Mouse (Mus musculus): Measurements from ENCODE around the gene Ubl4a. TPM values are rescaled to one million over a fixed set of nuclear protein-coding genes. Genes with fewer than 3 reads are reported as not detected.
"Not testable (repeated sequence)": the region's sequence is repeated elsewhere in the genome, so short reads cannot be mapped to it uniquely, and the experiment has no call there.

Ubl4a gene
- total and polyA plus RNA-seq, 2 experiments from 2014 or later = 47.0 to 73.9 TPM

GRCm38 (mm10) chrX:74384451-74384850, 11.4 kb upstream of the Ubl4a start:
- Histone ChIP-seq H3K9ac (no peak overlapping the region), H3K27me3 (ENCODE audit: insufficient read depth, low read length) (no peaks in the 10 kb centered on the region), H3K4me3 (ENCODE audit: low read depth, low read length) (no peak overlapping the region), H3K36me3 (ENCODE audit: insufficient read depth) (no peaks in the 10 kb centered on the region), H3K4me2 (ENCODE audit: low read depth) (no peak overlapping the region), H3K27ac (ENCODE audit: low read depth, low read length) (no peak overlapping the region), H3K4me1 (ENCODE audit: insufficient read depth) (no peaks in the 10 kb centered on the region), H3K9me3 (ENCODE audit: low read length) (no peaks in the 10 kb centered on the region)
- DNase-seq (no peak), ATAC-seq (no peak)
- WGBS = 82% methylated on average over 2 of the region's 2 CpGs
- no peak for TF ChIP-seq CTCF (IDR thresholded peaks at IDR 0.05; ENCODE audit: low read depth)

DNA sequence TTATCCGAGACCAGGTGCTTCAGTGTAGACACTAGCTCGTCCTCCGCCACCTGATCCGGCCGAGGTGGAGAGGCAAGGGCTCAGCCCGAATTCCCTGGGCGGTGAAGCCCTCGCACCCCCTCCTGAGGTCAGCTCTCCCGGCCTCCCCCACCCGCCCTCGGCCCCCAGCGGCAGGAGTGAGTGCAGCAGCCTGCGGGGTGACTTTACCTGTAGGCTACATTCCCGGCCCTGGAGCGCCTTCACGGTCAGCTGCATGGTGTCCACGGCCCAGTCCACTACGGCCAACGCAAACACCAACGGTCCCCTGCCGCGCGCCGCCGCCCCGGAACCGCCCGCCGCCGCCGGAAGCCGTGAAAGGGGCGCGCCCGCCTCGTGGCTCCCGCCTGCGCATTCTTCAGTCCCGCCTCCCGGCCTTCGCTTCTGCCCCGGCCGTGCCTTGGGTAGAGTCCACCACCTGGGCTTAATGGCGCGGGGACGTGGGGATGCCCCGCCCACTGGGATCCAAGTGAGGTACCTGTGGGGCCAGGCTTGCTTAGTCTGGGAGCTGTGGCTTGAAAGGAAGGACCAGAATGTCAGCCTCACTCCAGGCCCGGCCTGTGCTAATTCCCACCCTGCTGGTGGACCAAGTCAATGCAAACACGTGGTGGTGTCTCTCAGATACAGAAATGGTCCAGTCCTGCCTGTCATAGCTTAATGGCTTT, 4.7 kb downstream of the Ubl4a start:
- Histone ChIP-seq H3K4me3 (ENCODE audit: low read depth, low read length) (peak overlapping the region; percentile 48), H3K36me3 (ENCODE audit: insufficient read depth) (no peaks in the 10 kb centered on the region), H3K27ac (ENCODE audit: low read depth, low read length) (peak overlapping the region; percentile 82), H3K4me1 (ENCODE audit: insufficient read depth) (no peaks in the 10 kb centered on the region), H3K9me3 (ENCODE audit: low read length) (no peaks in the 10 kb centered on the region), H3K4me2 (ENCODE audit: low read depth) (peak overlapping the region; percentile 58), H3K9ac (peak overlapping the region; percentile 70), H3K27me3 (ENCODE audit: insufficient read depth, low read length) (no peaks in the 10 kb centered on the region)
- DNase-seq (peak; percentile 69), ATAC-seq (peak; percentile 81)
- peak; percentile 52 for TF ChIP-seq CTCF (IDR thresholded peaks at IDR 0.05; ENCODE audit: low read depth)
- WGBS = 28% methylated on average over 43 of the region's 49 CpGs

DNA sequence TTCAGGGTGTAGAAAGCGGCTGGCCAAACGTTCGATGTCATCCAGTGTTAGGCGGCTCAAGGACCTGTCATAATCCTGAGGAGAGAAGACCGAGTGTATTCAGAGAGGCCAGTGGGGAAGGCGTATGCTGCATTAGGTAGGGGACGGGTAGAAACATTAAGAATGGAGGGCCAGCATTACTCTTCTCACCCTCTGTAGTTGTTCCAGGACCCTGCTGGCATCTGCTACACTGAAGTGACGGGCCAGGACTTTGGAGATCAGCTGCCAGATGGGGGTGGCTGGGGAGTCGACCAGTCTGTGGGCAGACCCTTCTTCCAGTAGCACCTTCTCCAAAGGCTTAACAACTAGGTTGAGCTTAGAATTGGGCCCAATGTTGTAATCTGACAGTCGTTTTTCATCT, 5.5 kb downstream of the Ubl4a start:
- peak overlapping the region; percentile 70 for H3K9ac ChIP-seq
- DNase-seq = no peak
- no peak for TF ChIP-seq CTCF (IDR thresholded peaks at IDR 0.05; ENCODE audit: low read depth)
- 64% methylated on average over 10 of the region's 10 CpGs for WGBS
- H3K27ac ChIP-seq (ENCODE audit: low read depth, low read length) = 0 out of 2 replicates have a peak overlapping the region, but pooled peaks have one; percentile 82
- peak overlapping the region; percentile 58 for H3K4me2 ChIP-seq (ENCODE audit: low read depth)
- peak overlapping the region; percentile 48 for H3K4me3 ChIP-seq (ENCODE audit: low read depth, low read length)
- H3K4me1 ChIP-seq (ENCODE audit: insufficient read depth) = no peaks in the 10 kb centered on the region
- ATAC-seq = no peak
- H3K9me3 ChIP-seq (ENCODE audit: low read length) = no peaks in the 10 kb centered on the region
- H3K27me3 ChIP-seq (ENCODE audit: insufficient read depth, low read length) = no peaks in the 10 kb centered on the region
- H3K36me3 ChIP-seq (ENCODE audit: insufficient read depth) = no peaks in the 10 kb centered on the region

- H3K27me3 ChIP-seq (ENCODE audit: insufficient read depth, low read length) = no peaks in the 10 kb centered on the region
- DNase-seq (no peak), ATAC-seq (no peak)
- H3K9me3 ChIP-seq (ENCODE audit: low read length) = no peaks in the 10 kb centered on the region
- H3K27ac ChIP-seq (ENCODE audit: low read depth, low read length) = no peak overlapping the region
- H3K4me2 ChIP-seq (ENCODE audit: low read depth) = no peak overlapping the region
- WGBS = 59% methylated on average over 11 of the region's 11 CpGs
- no peaks in the 10 kb centered on the region for H3K36me3 ChIP-seq (ENCODE audit: insufficient read depth)
- no peak overlapping the region for H3K9ac ChIP-seq
- no peak overlapping the region for H3K4me3 ChIP-seq (ENCODE audit: low read depth, low read length)
- no peaks in the 10 kb centered on the region for H3K4me1 ChIP-seq (ENCODE audit: insufficient read depth)
- no peak for TF ChIP-seq CTCF (IDR thresholded peaks at IDR 0.05; ENCODE audit: low read depth)
These were observed 13.8 kb downstream of the Ubl4a start for GRCm38 (mm10) chrX:74359171-74359570.

DNA sequence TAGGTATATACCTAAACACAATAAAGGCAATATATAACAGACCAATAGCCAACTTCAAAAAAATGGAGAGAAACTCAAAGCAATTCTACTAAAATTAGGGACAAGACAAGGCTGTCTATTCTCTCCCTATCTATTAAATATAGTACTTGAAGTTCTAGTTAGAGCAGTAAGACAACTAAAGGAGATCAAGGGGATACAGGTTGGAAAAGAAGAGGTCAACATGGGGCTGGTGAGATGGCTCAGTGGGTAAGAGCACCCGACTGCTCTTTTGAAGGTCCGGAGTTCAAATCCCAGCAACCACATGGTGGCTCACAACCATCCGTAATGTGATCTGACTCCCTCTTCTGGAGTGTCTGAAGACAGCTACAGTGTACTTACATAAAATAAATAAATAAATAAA, 15.9 kb downstream of the Ubl4a start:
- not testable (repeated sequence) for H3K27me3 ChIP-seq (ENCODE audit: insufficient read depth, low read length); H3K4me2 ChIP-seq (ENCODE audit: low read depth); H3K9me3 ChIP-seq (ENCODE audit: low read length); DNase-seq; H3K4me3 ChIP-seq (ENCODE audit: low read depth, low read length); H3K36me3 ChIP-seq (ENCODE audit: insufficient read depth); ATAC-seq; H3K9ac ChIP-seq; H3K4me1 ChIP-seq (ENCODE audit: insufficient read depth); H3K27ac ChIP-seq (ENCODE audit: low read depth, low read length)
- 90% methylated on average over 3 of the region's 3 CpGs for WGBS

DNA sequence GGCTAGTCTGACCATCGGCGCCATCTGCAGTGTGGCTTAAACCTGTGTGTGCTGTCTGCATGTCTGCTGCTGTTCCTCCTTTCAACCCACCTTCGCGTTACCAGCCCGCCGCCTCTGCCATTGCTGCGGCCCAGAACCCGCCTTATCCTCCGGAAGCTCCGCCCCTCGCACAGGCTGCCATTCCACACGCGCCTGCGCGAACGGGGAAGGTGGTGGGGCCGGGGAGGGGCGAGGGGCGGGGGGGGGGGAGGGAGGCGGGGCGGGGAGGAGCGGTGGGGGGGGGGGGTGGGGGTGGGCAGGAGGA, 19.6 kb downstream of the Ubl4a start, which contains the start of gene Lage3:
Gene Lage3, minus strand, starts transcription at position 152 of the 304 bp plus-strand sequence.
- Histone ChIP-seq H3K9ac (peak within 1 kb of the TSS; percentile 54), H3K27me3 (ENCODE audit: insufficient read depth, low read length) (no peaks in the 10 kb centered on the region), H3K4me1 (ENCODE audit: insufficient read depth) (no peaks in the 10 kb centered on the region), H3K9me3 (ENCODE audit: low read length) (no peaks in the 10 kb centered on the region), H3K36me3 (ENCODE audit: insufficient read depth) (no peaks in the 10 kb centered on the region), H3K4me2 (ENCODE audit: low read depth) (peak within 1 kb of the TSS; percentile 51), H3K4me3 (ENCODE audit: low read depth, low read length) (peak within 1 kb of the TSS; percentile 35), H3K27ac (ENCODE audit: low read depth, low read length) (peak within 1 kb of the TSS; percentile 66)
- WGBS = 46% methylated on average over 11 of the region's 22 CpGs
- TF ChIP-seq CTCF (IDR thresholded peaks at IDR 0.05; ENCODE audit: low read depth) = no peak
- ATAC-seq (peak; percentile 94), DNase-seq (peak; percentile 87)

DNA sequence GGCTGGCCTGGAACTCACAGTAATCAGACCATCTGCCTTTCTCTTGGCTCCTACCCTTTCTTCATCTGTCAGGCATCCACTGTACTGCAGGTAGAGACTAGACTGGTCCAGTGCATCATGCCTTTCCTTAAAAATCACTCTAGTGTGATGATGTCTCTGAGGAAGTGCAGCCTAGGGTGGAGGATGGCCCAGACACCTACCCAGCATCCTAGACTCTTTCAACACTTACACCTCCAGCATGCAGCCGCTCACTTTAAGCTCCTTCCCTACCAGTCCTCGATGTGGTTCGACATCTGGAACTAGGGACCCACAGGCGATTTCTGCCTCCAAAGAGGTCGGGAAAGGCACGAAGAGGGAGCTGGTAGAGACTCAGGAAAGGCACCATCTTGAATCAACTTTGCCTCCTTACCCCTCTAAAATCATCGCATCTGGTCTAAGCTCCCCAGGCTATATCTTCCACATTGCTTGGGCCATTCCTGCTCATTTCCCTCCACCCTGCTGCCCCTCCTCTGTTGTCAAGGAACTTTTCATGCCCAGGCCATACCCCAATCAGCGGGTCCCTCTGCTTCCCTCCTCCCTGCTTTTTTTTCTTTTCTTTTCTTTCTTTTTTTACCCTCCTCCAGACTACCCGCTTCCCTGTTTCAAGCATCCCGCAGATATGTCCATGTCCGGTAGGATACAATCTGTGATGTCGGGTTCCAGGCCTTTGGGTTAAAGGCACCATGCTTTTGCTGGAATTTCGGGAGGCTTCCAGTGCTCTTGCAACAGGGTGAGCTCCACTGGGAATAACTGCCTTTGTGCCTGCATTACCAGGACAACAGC, 20.2 kb downstream of the Ubl4a start:
- peak overlapping the region; percentile 35 for H3K4me3 ChIP-seq (ENCODE audit: low read depth, low read length)
- H3K36me3 ChIP-seq (ENCODE audit: insufficient read depth) = no peaks in the 10 kb centered on the region
- no peaks in the 10 kb centered on the region for H3K9me3 ChIP-seq (ENCODE audit: low read length)
- no peaks in the 10 kb centered on the region for H3K4me1 ChIP-seq (ENCODE audit: insufficient read depth)
- H3K27me3 ChIP-seq (ENCODE audit: insufficient read depth, low read length) = no peaks in the 10 kb centered on the region
- ATAC-seq = peak; percentile 74
- H3K4me2 ChIP-seq (ENCODE audit: low read depth) = peak overlapping the region; percentile 51
- peak overlapping the region; percentile 54 for H3K9ac ChIP-seq
- peak; percentile 9 for DNase-seq
- TF ChIP-seq CTCF (IDR thresholded peaks at IDR 0.05; ENCODE audit: low read depth) = no peak
- peak overlapping the region; percentile 66 for H3K27ac ChIP-seq (ENCODE audit: low read depth, low read length)
- WGBS = 39% methylated on average over 13 of the region's 13 CpGs
